Mouse (Mus musculus) midbrain, embryonic 10.5 days (tissue): Measurements from ENCODE around the gene Alg14. TPM values are rescaled to one million over a fixed set of nuclear protein-coding genes. Genes with fewer than 3 reads are reported as not detected.

Experiments used
- DNase-seq: peaks from one replicate; pipeline ENCODE4 v3.0.0-alpha.2; 2017; ENCODE audit warnings: low spot score
- H3K27ac ChIP-seq: fragments of 300-500 bp; sonication (generic); replicated peaks from 2 replicates; pipeline ENCODE4 v1.5.1; 2016; ENCODE audit warnings: mild to moderate bottlenecking
- H3K27me3 ChIP-seq: fragments of 300-500 bp; sonication (generic); 2 replicates; pipeline ENCODE4 v1.6.1; 2016; ENCODE audit warnings: low read depth, mild to moderate bottlenecking; ENCODE audit not compliant: poor library complexity, severe bottlenecking
- H3K36me3 ChIP-seq: fragments of 300-500 bp; sonication (generic); 2 replicates; pipeline ENCODE4 v1.6.1; 2016; ENCODE audit warnings: mild to moderate bottlenecking, moderate library complexity
- H3K4me1 ChIP-seq: fragments of 300-500 bp; sonication (generic); 2 replicates; pipeline ENCODE4 v1.6.1; 2016
- H3K4me3 ChIP-seq: fragments of 300-500 bp; sonication (generic); 2 replicates; pipeline ENCODE4 v1.5.1; 2016; ENCODE audit warnings: mild to moderate bottlenecking, moderate library complexity
- H3K9me3 ChIP-seq: fragments of 300-500 bp; sonication (generic); replicated peaks from 2 replicates; pipeline ENCODE4 v1.6.1; 2016; ENCODE audit warnings: mild to moderate bottlenecking
- WGBS: fragments of 180-500 bp; shearing (Covaris S2); methylation state at CpG from one replicate; pipeline ENCODE4 v1.1.7; 2016; 5-methylcytosine and 5-hydroxymethylcytosine counted together
- polyA plus RNA-seq: library from polyadenylated mRNA; unstranded; fragments of >200 nt; fragmentation: Nextera tagmentation; extraction: Ambion mirVana; gene quantifications from 2 replicates; pipeline ENCODE4 v1.2.1, GENCODE M21; 2016

Gene Alg14
- polyA plus RNA-seq, 1 experiment from 2014 or later, result 37.3 TPM

- peaks cover 41% of the 10 kb centered on the region for H3K4me1 ChIP-seq
- H3K27me3 ChIP-seq, result no peaks in the 10 kb centered on the region
- no peak for DNase-seq
- no peaks in the 10 kb centered on the region for H3K36me3 ChIP-seq
- 83% methylated on average over 5 of the region's 5 CpGs for WGBS
- H3K27ac ChIP-seq, result no peak overlapping the region
- H3K9me3 ChIP-seq, result no peaks in the 10 kb centered on the region
- no peak overlapping the region for H3K4me3 ChIP-seq
Observed at GRCm38 (mm10) chr3:121379699-121380098, 88.1 kb downstream of the Alg14 start.

- 72% methylated on average over 3 of the region's 3 CpGs for WGBS
- no peak overlapping the region for H3K4me3 ChIP-seq
- no peaks in the 10 kb centered on the region for H3K36me3 ChIP-seq
- H3K27ac ChIP-seq, result no peak overlapping the region
- H3K27me3 ChIP-seq, result no peaks in the 10 kb centered on the region
- peaks cover 21% of the 10 kb centered on the region for H3K4me1 ChIP-seq
- H3K9me3 ChIP-seq, result no peaks in the 10 kb centered on the region
- DNase-seq, result no peak
Observed at GRCm38 (mm10) chr3:121387471-121388009, 96.0 kb downstream of the Alg14 start.

- Histone ChIP-seq H3K36me3 (no peaks in the 10 kb centered on the region), H3K27ac (peak overlapping the region; percentile 64; the same call in 1 of the 2 replicates), H3K4me1 (peaks cover 21% of the 10 kb centered on the region), H3K9me3 (no peaks in the 10 kb centered on the region), H3K4me3 (no peak overlapping the region), H3K27me3 (no peaks in the 10 kb centered on the region)
- no peak for DNase-seq
- 83% methylated on average over 8 of the region's 8 CpGs for WGBS
Observed at GRCm38 (mm10) chr3:121389366-121389765, 97.8 kb downstream of the Alg14 start.

GRCm38 (mm10) chr3:121389860-121390530 is 98.4 kb downstream of the Alg14 start:
- peak overlapping the region; percentile 64 for H3K27ac ChIP-seq
- H3K4me1 ChIP-seq, result peaks cover 21% of the 10 kb centered on the region
- DNase-seq, result peak; percentile 56
- H3K9me3 ChIP-seq, result no peaks in the 10 kb centered on the region
- peak overlapping the region; percentile 28; the same call in 1 of the 2 replicates for H3K4me3 ChIP-seq
- no peaks in the 10 kb centered on the region for H3K36me3 ChIP-seq
- H3K27me3 ChIP-seq, result no peaks in the 10 kb centered on the region
- 32% methylated on average over 17 of the region's 17 CpGs for WGBS

GRCm38 (mm10) chr3:121390724-121391123 is 99.2 kb downstream of the Alg14 start:
- Histone ChIP-seq H3K27me3 (no peaks in the 10 kb centered on the region), H3K4me1 (peaks cover 23% of the 10 kb centered on the region), H3K4me3 (no peak overlapping the region), H3K27ac (peak overlapping the region; percentile 64), H3K9me3 (no peaks in the 10 kb centered on the region), H3K36me3 (no peaks in the 10 kb centered on the region)
- 52% methylated on average over 6 of the region's 7 CpGs for WGBS
- DNase-seq, result peak; percentile 31

DNA sequence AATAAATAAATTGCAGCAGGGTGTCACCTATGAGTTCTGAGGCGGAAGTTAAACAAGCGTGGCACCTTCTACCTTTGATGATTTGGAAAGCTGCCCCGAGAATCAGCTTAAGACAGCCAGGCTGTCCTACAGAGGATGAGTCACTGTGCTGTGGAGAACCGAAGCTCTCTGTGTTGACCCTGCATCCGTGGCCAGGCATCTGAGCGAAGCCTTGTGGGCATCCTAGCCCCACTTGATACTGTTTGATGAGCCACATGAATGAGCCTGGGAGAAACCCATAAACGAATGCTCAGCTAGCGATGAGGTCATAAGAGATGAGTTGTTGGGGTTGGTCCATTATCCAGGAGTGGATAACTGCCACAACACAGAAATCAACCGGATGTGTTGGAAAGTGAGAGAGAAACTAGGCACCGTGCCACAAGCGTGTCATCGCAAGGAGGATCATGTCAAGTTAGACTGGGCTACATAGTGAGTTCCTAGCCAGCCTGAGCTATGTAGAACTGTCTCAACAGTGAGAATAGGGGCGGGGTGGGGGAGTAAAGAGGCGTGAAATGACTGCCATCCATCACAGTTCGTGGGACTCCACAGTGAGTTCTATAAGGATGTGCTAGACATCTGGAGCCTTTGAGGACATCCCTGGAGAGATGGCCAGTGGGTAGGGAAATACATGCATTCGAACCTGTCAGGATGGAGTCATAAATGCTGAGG is 104.2 kb downstream of the Alg14 start:
- H3K4me3 ChIP-seq, result no peak overlapping the region
- no peaks in the 10 kb centered on the region for H3K9me3 ChIP-seq
- no peaks in the 10 kb centered on the region for H3K36me3 ChIP-seq
- H3K27me3 ChIP-seq, result no peaks in the 10 kb centered on the region
- H3K27ac ChIP-seq, result no peak overlapping the region
- 90% methylated on average over 16 of the region's 16 CpGs for WGBS
- peaks cover 12% of the 10 kb centered on the region for H3K4me1 ChIP-seq
- no peak for DNase-seq

DNA sequence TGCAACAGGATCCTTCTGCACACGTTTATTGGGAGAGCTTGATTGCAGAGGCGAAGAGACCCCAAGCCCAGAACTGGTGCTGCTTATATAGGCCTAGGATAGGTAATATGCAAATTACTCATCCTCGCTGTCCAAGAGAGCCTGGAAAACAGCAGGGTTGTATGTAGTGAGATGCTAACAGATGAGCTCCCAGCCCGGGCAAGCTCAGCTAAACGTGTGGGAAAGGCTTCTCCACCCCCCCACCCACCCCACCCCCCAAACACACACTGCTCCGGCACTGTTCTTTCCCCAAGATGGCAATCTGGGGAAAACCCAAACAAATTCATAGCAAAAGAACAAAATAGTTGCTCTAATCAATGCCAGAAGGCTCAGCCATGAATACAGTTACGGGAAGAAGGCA is 105.0 kb downstream of the Alg14 start:
- 80% methylated on average over 7 of the region's 7 CpGs for WGBS
- H3K9me3 ChIP-seq, result no peaks in the 10 kb centered on the region
- no peaks in the 10 kb centered on the region for H3K36me3 ChIP-seq
- no peak for DNase-seq
- H3K4me3 ChIP-seq, result no peak overlapping the region
- peaks cover 6% of the 10 kb centered on the region; the same call in 1 of the 2 replicates for H3K4me1 ChIP-seq
- no peaks in the 10 kb centered on the region for H3K27me3 ChIP-seq
- H3K27ac ChIP-seq, result no peak overlapping the region

DNA sequence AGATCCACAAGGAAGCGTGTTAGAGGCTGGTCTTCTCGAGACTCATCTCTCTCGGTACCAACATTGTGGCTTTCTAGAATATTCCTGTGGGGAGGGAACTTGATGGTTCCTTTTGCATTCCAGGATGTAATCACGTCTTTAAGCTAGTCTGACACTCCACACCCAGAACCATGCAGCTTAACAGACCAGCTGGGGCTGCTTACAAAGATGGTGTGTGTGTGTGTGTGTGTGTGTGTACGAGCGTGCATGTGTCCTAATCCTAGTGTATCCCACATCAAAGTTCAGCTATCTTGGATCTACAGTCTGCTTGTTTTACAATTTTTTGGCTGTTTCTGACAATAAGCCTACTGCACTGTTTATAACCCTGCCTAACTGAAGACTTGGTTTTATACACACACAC is 105.4 kb downstream of the Alg14 start:
- H3K27ac ChIP-seq, result no peak overlapping the region
- H3K9me3 ChIP-seq, result no peaks in the 10 kb centered on the region
- WGBS, result 85% methylated on average over 6 of the region's 6 CpGs
- H3K36me3 ChIP-seq, result no peaks in the 10 kb centered on the region
- no peaks in the 10 kb centered on the region for H3K27me3 ChIP-seq
- H3K4me3 ChIP-seq, result no peak overlapping the region
- DNase-seq, result no peak
- H3K4me1 ChIP-seq, result peaks cover 6% of the 10 kb centered on the region; the same call in 1 of the 2 replicates

GRCm38 (mm10) chr3:121401384-121401783 is 109.8 kb downstream of the Alg14 start:
- no peaks in the 10 kb centered on the region for H3K27me3 ChIP-seq
- no peak overlapping the region for H3K4me3 ChIP-seq
- 86% methylated on average over 4 of the region's 4 CpGs for WGBS
- no peaks in the 10 kb centered on the region for H3K9me3 ChIP-seq
- no peak for DNase-seq
- H3K27ac ChIP-seq, result no peak overlapping the region
- peaks cover 8% of the 10 kb centered on the region for H3K4me1 ChIP-seq
- no peaks in the 10 kb centered on the region for H3K36me3 ChIP-seq

- H3K36me3 ChIP-seq, result no peaks in the 10 kb centered on the region
- WGBS, result 84% methylated on average over 6 of the region's 6 CpGs
- H3K9me3 ChIP-seq, result no peaks in the 10 kb centered on the region
- peaks cover 8% of the 10 kb centered on the region for H3K4me1 ChIP-seq
- no peak for DNase-seq
- H3K27me3 ChIP-seq, result no peaks in the 10 kb centered on the region
- no peak overlapping the region for H3K27ac ChIP-seq
- no peak overlapping the region for H3K4me3 ChIP-seq
Observed at GRCm38 (mm10) chr3:121402096-121402495, 110.5 kb downstream of the Alg14 start.

- H3K9me3 ChIP-seq, result no peaks in the 10 kb centered on the region
- no peaks in the 10 kb centered on the region for H3K36me3 ChIP-seq
- H3K4me1 ChIP-seq, result peaks cover 8% of the 10 kb centered on the region
- no peak for DNase-seq
- H3K4me3 ChIP-seq, result no peak overlapping the region
- H3K27me3 ChIP-seq, result no peaks in the 10 kb centered on the region
- WGBS, result 28% methylated on average over 5 of the region's 5 CpGs
- no peak overlapping the region for H3K27ac ChIP-seq
Observed at GRCm38 (mm10) chr3:121403449-121403848, 111.9 kb downstream of the Alg14 start.

- no peaks in the 10 kb centered on the region for H3K9me3 ChIP-seq
- WGBS, result 85% methylated on average over 5 of the region's 5 CpGs
- H3K36me3 ChIP-seq, result no peaks in the 10 kb centered on the region
- H3K27ac ChIP-seq, result no peak overlapping the region
- peaks cover 8% of the 10 kb centered on the region for H3K4me1 ChIP-seq
- no peak overlapping the region for H3K4me3 ChIP-seq
- no peak for DNase-seq
- H3K27me3 ChIP-seq, result no peaks in the 10 kb centered on the region
Observed at GRCm38 (mm10) chr3:121405101-121405500, 113.5 kb downstream of the Alg14 start.

GRCm38 (mm10) chr3:121407417-121407816 is 115.8 kb downstream of the Alg14 start:
- no peak for DNase-seq
- no peaks in the 10 kb centered on the region for H3K27me3 ChIP-seq
- H3K9me3 ChIP-seq, result no peaks in the 10 kb centered on the region
- WGBS, result 84% methylated on average over 9 of the region's 9 CpGs
- no peak overlapping the region for H3K27ac ChIP-seq
- no peaks in the 10 kb centered on the region for H3K36me3 ChIP-seq
- no peak overlapping the region for H3K4me3 ChIP-seq
- peaks cover 9% of the 10 kb centered on the region for H3K4me1 ChIP-seq
